Mouse (Mus musculus): ENCODE data around the gene Atp2b1. TPM values are rescaled to one million over a fixed set of nuclear protein-coding genes. Genes with fewer than 3 reads are reported as not detected.
A peak's percentile ranks its signal among the peaks of the same experiment; 100 is the strongest.

Atp2b1 gene
- polyA plus RNA-seq, 1 experiment from 2014 or later: 116 TPM

DNA sequence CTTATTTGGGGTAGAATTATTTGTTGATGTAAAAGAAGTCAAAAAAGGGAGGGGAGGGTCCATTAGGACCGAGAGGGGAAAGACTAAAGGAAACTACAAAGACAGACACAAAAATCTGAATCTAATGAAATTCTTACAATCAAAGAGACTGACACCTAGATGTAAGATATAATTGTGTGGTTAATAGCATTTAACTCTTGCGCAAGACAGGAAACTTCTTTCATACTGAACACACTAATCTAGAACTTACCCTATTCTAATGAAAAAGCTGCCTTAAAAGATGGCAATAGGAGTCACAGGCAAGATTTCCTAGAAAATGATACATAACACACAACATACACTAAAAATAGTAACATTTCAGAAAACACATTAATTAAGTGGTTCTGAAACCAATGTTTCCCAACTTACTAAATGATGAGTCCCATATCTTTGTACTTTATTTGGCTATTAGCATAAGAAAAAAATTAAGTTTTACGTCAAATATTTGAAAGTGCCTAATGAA is 27.4 kb upstream of the Atp2b1 start:
- 85% methylated on average over 3 of the region's 3 CpGs for WGBS
- no peak overlapping the region for H3K4me2 ChIP-seq (replicated peaks)
- no peak overlapping the region for H3K27ac ChIP-seq (replicated peaks)
- no peaks in the 10 kb centered on the region for H3K4me1 ChIP-seq
- H3K9me3 ChIP-seq (replicated peaks): no peaks in the 10 kb centered on the region
- no peaks in the 10 kb centered on the region for H3K27me3 ChIP-seq
- no peak overlapping the region for H3K9ac ChIP-seq
- no peaks in the 10 kb centered on the region for H3K36me3 ChIP-seq
- no peak overlapping the region for H3K4me3 ChIP-seq (replicated peaks)
- no peak for ATAC-seq (ENCODE audit: insufficient number of reproducible peaks, low FRiP score, low TSS enrichment, low read depth)

GRCm38 (mm10) chr10:98891361-98891760 is 22.8 kb upstream of the Atp2b1 start:
- Histone ChIP-seq H3K4me2 (replicated peaks) (no peak overlapping the region), H3K27ac (replicated peaks) (no peak overlapping the region), H3K4me1 (no peaks in the 10 kb centered on the region), H3K9me3 (replicated peaks) (no peaks in the 10 kb centered on the region), H3K27me3 (no peaks in the 10 kb centered on the region), H3K9ac (no peak overlapping the region), H3K4me3 (replicated peaks) (no peak overlapping the region), H3K36me3 (no peaks in the 10 kb centered on the region)
- ATAC-seq (ENCODE audit: insufficient number of reproducible peaks, low FRiP score, low TSS enrichment, low read depth): no peak
- 86% methylated on average over 4 of the region's 4 CpGs for WGBS

DNA sequence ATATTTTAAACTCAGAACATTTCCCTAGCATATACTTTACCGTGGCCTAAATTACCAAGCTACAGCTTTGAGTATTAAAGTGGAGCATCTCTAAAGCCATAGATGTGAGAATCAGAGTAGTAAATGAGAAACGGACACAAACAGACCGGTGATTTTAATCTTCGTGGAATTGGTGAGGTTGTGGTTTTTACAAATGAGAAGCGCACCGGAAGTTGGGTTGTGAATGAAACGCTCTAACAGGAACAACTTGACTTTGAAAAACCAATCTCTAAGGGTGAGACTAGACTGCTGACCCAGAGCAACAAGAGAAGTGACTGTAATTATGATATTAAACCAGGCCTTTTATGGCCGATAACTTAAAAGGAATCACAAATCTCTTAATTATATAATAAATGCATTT is 16.7 kb upstream of the Atp2b1 start:
- 80% methylated on average over 8 of the region's 8 CpGs for WGBS
- Histone ChIP-seq H3K4me1 (no peaks in the 10 kb centered on the region), H3K9me3 (replicated peaks) (no peaks in the 10 kb centered on the region), H3K4me2 (replicated peaks) (no peak overlapping the region), H3K4me3 (replicated peaks) (no peak overlapping the region), H3K27ac (replicated peaks) (no peak overlapping the region), H3K36me3 (no peaks in the 10 kb centered on the region), H3K27me3 (no peaks in the 10 kb centered on the region), H3K9ac (no peak overlapping the region)
- no peak for ATAC-seq (ENCODE audit: insufficient number of reproducible peaks, low FRiP score, low TSS enrichment, low read depth)

DNA sequence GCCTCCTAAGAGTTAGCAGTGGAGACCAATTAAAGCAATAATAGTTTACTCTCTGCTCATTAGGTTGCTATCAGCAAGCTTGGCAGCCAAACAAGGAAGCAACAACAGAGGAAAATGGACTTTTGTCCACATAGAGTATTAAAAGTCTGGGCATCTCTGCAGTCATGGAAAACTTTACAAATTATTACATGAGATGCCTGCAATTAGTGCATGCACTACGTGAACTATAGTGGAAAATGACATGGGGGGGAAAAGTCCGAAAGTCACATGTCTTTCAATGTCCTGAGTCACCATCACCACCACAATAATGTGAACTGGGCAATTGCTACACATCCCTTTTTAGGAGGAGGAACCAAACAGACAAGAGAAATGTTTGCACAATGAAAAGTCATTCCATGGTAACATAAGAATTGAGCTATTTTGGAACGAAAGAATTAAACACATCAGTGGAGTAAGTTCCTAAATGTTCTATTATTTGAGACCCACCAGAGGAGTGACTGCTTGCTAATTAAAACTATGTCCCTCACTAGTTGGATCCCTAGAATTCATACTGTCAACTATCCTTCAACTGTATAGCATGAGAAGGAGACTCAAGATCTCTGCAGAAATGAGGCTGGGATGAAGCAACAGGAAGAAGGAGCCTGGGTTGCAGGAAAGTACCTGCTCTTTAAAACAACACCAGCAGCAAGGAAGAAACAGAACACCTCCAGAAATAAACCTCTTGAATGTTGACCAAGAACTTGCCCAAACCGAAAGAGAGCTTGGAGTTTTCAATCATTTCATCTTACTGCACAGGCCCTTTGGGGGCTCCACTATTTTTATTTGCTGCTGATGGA is 16.1 kb upstream of the Atp2b1 start:
- no peaks in the 10 kb centered on the region for H3K27me3 ChIP-seq
- no peak overlapping the region for H3K27ac ChIP-seq (replicated peaks)
- H3K4me1 ChIP-seq: no peaks in the 10 kb centered on the region
- no peaks in the 10 kb centered on the region for H3K9me3 ChIP-seq (replicated peaks)
- H3K36me3 ChIP-seq: no peaks in the 10 kb centered on the region
- WGBS: 80% methylated on average over 4 of the region's 4 CpGs
- H3K4me3 ChIP-seq (replicated peaks): no peak overlapping the region
- ATAC-seq (ENCODE audit: insufficient number of reproducible peaks, low FRiP score, low TSS enrichment, low read depth): no peak
- H3K4me2 ChIP-seq (replicated peaks): no peak overlapping the region
- H3K9ac ChIP-seq: no peak overlapping the region

DNA sequence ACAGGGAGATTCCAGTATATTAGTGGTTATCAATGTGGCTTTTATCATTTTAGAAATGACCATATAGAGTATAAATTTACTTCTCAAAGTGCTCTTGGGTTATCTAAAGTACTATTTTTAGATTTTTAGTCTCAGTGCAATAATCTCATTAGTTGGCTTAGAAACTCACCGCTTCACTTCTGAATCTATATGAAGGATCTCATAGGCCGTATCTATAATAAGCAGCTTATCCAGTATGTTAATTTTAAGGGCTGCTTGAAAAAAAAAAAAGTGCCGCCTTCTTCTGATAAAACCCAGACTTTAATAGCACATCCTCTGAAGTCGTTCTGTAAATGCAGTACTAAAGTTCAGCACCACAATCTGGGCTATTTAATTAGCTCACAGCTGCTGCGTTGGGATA is 12.7 kb upstream of the Atp2b1 start:
- no peaks in the 10 kb centered on the region for H3K4me1 ChIP-seq
- ATAC-seq (ENCODE audit: insufficient number of reproducible peaks, low FRiP score, low TSS enrichment, low read depth): no peak
- H3K4me3 ChIP-seq (replicated peaks): no peak overlapping the region
- no peak overlapping the region for H3K4me2 ChIP-seq (replicated peaks)
- H3K9me3 ChIP-seq (replicated peaks): no peaks in the 10 kb centered on the region
- no peaks in the 10 kb centered on the region for H3K27me3 ChIP-seq
- no peaks in the 10 kb centered on the region for H3K36me3 ChIP-seq
- WGBS: 84% methylated on average over 5 of the region's 5 CpGs
- H3K27ac ChIP-seq (replicated peaks): no peak overlapping the region
- H3K9ac ChIP-seq: no peak overlapping the region

DNA sequence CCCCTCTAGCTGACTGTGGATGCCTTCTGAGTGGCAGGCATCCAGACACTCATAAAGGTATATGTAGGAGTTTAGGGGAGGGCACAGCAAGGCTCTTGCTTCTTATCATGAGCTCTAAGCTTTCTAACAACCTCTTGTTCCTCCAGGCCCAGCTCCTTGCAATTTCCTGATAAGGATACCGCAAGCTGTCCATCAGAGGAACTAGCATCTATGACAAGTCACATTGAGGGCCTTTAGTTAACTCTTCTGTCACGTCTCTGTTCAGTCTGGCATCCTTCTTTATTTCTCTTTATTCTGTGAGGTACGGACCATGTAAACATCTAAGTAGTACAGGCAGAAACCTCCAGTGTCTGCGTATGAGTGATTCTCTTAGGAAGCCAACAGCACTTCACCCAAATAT is 8.2 kb upstream of the Atp2b1 start:
- H3K4me1 ChIP-seq: no peaks in the 10 kb centered on the region
- no peak for ATAC-seq (ENCODE audit: insufficient number of reproducible peaks, low FRiP score, low TSS enrichment, low read depth)
- H3K9ac ChIP-seq: no peak overlapping the region
- no peak overlapping the region for H3K27ac ChIP-seq (replicated peaks)
- 81% methylated on average over 4 of the region's 4 CpGs for WGBS
- no peak overlapping the region for H3K4me3 ChIP-seq (replicated peaks)
- no peaks in the 10 kb centered on the region for H3K27me3 ChIP-seq
- no peaks in the 10 kb centered on the region for H3K36me3 ChIP-seq
- no peaks in the 10 kb centered on the region for H3K9me3 ChIP-seq (replicated peaks)
- no peak overlapping the region for H3K4me2 ChIP-seq (replicated peaks)

GRCm38 (mm10) chr10:98906941-98907549 is 7.2 kb upstream of the Atp2b1 start:
- WGBS: 58% methylated on average over 5 of the region's 5 CpGs

GRCm38 (mm10) chr10:98913610-98913960 is 621 bp upstream of the Atp2b1 start:
- ATAC-seq (ENCODE audit: insufficient number of reproducible peaks, low FRiP score, low TSS enrichment, low read depth): no peak
- WGBS: under 1% methylated on average over 19 of the region's 19 CpGs
- peak overlapping the region; percentile 97 for H3K4me3 ChIP-seq (replicated peaks)
- H3K27ac ChIP-seq (replicated peaks): peak overlapping the region; percentile 99
- peak overlapping the region; percentile 70 for H3K9ac ChIP-seq
- no peaks in the 10 kb centered on the region for H3K27me3 ChIP-seq
- H3K4me1 ChIP-seq: peaks cover 13% of the 10 kb centered on the region
- peak overlapping the region; percentile 60 for H3K4me2 ChIP-seq (replicated peaks)
- no peaks in the 10 kb centered on the region for H3K36me3 ChIP-seq
- no peaks in the 10 kb centered on the region for H3K9me3 ChIP-seq (replicated peaks)

More at GRCm38 (mm10) chr10:98906941-98907549, 7.2 kb upstream of the Atp2b1 start:
- Histone ChIP-seq H3K36me3 (no peaks in the 10 kb centered on the region), H3K27me3 (no peaks in the 10 kb centered on the region), H3K27ac (replicated peaks) (no peak overlapping the region), H3K9me3 (replicated peaks) (no peaks in the 10 kb centered on the region), H3K4me2 (replicated peaks) (no peak overlapping the region), H3K9ac (no peak overlapping the region), H3K4me3 (replicated peaks) (no peak overlapping the region), H3K4me1 (no peaks in the 10 kb centered on the region)
- no peak for ATAC-seq (ENCODE audit: insufficient number of reproducible peaks, low FRiP score, low TSS enrichment, low read depth)

- Histone ChIP-seq H3K4me2 (replicated peaks) (peak overlapping the region; percentile 87), H3K27ac (replicated peaks) (peak overlapping the region; percentile 99), H3K4me3 (replicated peaks) (peak overlapping the region; percentile 97), H3K27me3 (no peaks in the 10 kb centered on the region), H3K9ac (peak overlapping the region; percentile 90), H3K4me1 (peaks cover 13% of the 10 kb centered on the region), H3K9me3 (replicated peaks) (no peaks in the 10 kb centered on the region), H3K36me3 (no peaks in the 10 kb centered on the region)
- WGBS: under 1% methylated on average over 35 of the region's 62 CpGs
- ATAC-seq (ENCODE audit: insufficient number of reproducible peaks, low FRiP score, low TSS enrichment, low read depth): peak; percentile 86
Observed at GRCm38 (mm10) chr10:98914810-98915241, 620 bp downstream of the Atp2b1 start.

GRCm38 (mm10) chr10:98915398-98915931 is 1.3 kb downstream of the Atp2b1 start:
- H3K4me2 ChIP-seq (replicated peaks): peak overlapping the region; percentile 87
- no peaks in the 10 kb centered on the region for H3K36me3 ChIP-seq
- H3K4me1 ChIP-seq: peaks cover 13% of the 10 kb centered on the region
- 1% methylated on average over 39 of the region's 54 CpGs for WGBS
- no peaks in the 10 kb centered on the region for H3K9me3 ChIP-seq (replicated peaks)
- peak overlapping the region; percentile 99 for H3K27ac ChIP-seq (replicated peaks)
- ATAC-seq (ENCODE audit: insufficient number of reproducible peaks, low FRiP score, low TSS enrichment, low read depth): no peak
- H3K4me3 ChIP-seq (replicated peaks): peak overlapping the region; percentile 97
- no peaks in the 10 kb centered on the region for H3K27me3 ChIP-seq
- H3K9ac ChIP-seq: peak overlapping the region; percentile 90

GRCm38 (mm10) chr10:98916011-98916780 is 2.0 kb downstream of the Atp2b1 start:
- WGBS: 10% methylated on average over 22 of the region's 22 CpGs
- Histone ChIP-seq H3K4me2 (replicated peaks) (peak overlapping the region; percentile 87), H3K4me1 (peaks cover 13% of the 10 kb centered on the region), H3K36me3 (no peaks in the 10 kb centered on the region), H3K27me3 (no peaks in the 10 kb centered on the region), H3K27ac (replicated peaks) (no peak overlapping the region), H3K4me3 (replicated peaks) (peak overlapping the region; percentile 97), H3K9ac (peak overlapping the region; percentile 90), H3K9me3 (replicated peaks) (no peaks in the 10 kb centered on the region)
- no peak for ATAC-seq (ENCODE audit: insufficient number of reproducible peaks, low FRiP score, low TSS enrichment, low read depth)
